Mouse (Mus musculus) cortical plate, adult 2 months (tissue): ENCODE measurements at regions not wholly inside any gene's neighbourhood (a gene's known extent, or its start where the extent isn't known, plus 50 kb on each side); places are given as distances from the start of the nearest gene placed in this dataset.

ENCODE experiments used
- CTCF ChIP-seq: fragments of 200-500 bp; IDR thresholded peaks from 2 replicates; pipeline ENCODE4 v1.5.1; 2011; ENCODE audit warnings: mild to moderate bottlenecking, control low read depth, low read length; ENCODE audit not compliant: insufficient read depth; ENCODE audit errors: extremely low read depth
- POLR2A ChIP-seq: fragments of 200-500 bp; IDR thresholded peaks from 2 replicates; pipeline ENCODE4 v1.6.1; 2011; ENCODE audit warnings: mild to moderate bottlenecking, low read length, control low read depth; ENCODE audit not compliant: insufficient read depth; ENCODE audit errors: extremely low read depth

DNA sequence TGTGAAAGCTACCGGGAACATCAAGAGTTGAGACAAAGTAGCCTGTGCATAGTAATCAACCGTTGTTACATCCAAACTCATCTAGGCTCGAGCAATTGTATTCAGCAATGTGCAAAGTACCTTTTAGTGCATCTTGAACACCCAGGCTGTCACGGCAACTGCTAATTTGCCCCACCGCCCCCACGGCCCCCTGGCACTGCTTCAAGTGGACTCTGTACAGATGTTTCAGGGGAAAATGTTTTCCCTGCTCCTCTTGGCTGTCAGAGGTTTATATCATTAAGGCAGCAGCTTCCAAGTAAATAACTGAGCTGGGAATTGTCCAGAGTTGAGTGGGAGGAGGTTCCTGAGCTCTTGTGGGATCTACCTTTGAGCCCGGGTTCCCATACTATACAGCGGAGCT lies 107.4 kb downstream of the Rpap3 start:
- TF ChIP-seq CTCF (no peak), POLR2A (no peak)
